Mouse (Mus musculus) stomach, embryonic 16.5 days (tissue): Measurements from ENCODE around the gene Klhdc8a. TPM values are rescaled to one million over a fixed set of nuclear protein-coding genes. Genes with fewer than 3 reads are reported as not detected.
"Not testable (repeated sequence)": the region's sequence is repeated elsewhere in the genome, so short reads cannot be mapped to it uniquely, and the experiment has no call there.

Experiments used
- ATAC-seq: fragments of 200-750 bp; cut with Nextera tagmentation; 2 replicates; pipeline ENCODE4 v1.8.0; 2017; ENCODE audit warnings: moderate number of reproducible peaks, moderate TSS enrichment; ENCODE audit not compliant: insufficient read depth, low FRiP score
- H3K27ac ChIP-seq: fragments of 300-500 bp; sonication (generic); 2 replicates; pipeline ENCODE4 v1.5.1; 2014; ENCODE audit warnings: low read length
- H3K27me3 ChIP-seq: fragments of 300-500 bp; sonication (generic); 2 replicates; pipeline ENCODE4 v1.6.1; 2014; ENCODE audit warnings: low read length, control low read depth, mixed read lengths; ENCODE audit not compliant: control insufficient read depth, insufficient read depth
- H3K36me3 ChIP-seq: fragments of 300-500 bp; sonication (generic); 2 replicates; pipeline ENCODE4 v1.6.1; 2014; ENCODE audit warnings: low read length; ENCODE audit not compliant: control insufficient read depth, insufficient read depth
- H3K4me1 ChIP-seq: fragments of 300-500 bp; sonication (generic); 2 replicates; pipeline ENCODE4 v1.6.1; 2014; ENCODE audit warnings: low read length, control low read depth, mixed read lengths; ENCODE audit not compliant: control insufficient read depth, insufficient read depth
- H3K4me2 ChIP-seq: fragments of 300-500 bp; sonication (generic); 2 replicates; pipeline ENCODE4 v1.6.1; 2014; ENCODE audit warnings: low read depth, low read length, mixed read lengths
- H3K4me3 ChIP-seq: fragments of 300-500 bp; sonication (generic); replicated peaks from 2 replicates; pipeline ENCODE4 v1.5.1; 2014; ENCODE audit warnings: mild to moderate bottlenecking, low read length
- H3K9ac ChIP-seq: fragments of 300-500 bp; sonication (generic); 2 replicates; pipeline ENCODE4 v1.6.1; 2014; ENCODE audit warnings: low read length
- H3K9me3 ChIP-seq: fragments of 300-500 bp; sonication (generic); replicated peaks from 2 replicates; pipeline ENCODE4 v1.6.1; 2016; ENCODE audit warnings: low read length, control low read depth; ENCODE audit not compliant: control insufficient read depth
- WGBS: fragments of 180-500 bp; shearing (Covaris S2); extraction: QIAGEN DNeasy Blood & Tissue Kit; methylation state at CpG from one replicate; pipeline ENCODE4 v1.1.7; 2014; 5-methylcytosine and 5-hydroxymethylcytosine counted together
- polyA plus RNA-seq: library from polyadenylated mRNA; unstranded; fragments of >200 nt; fragmentation: Nextera tagmentation; extraction: Ambion mirVana; gene quantifications from 2 replicates; pipeline ENCODE4 v1.2.1, GENCODE M21; 2015

The Klhdc8a gene
- polyA plus RNA-seq, 1 experiment from 2014 or later, result 0.18 TPM

DNA sequence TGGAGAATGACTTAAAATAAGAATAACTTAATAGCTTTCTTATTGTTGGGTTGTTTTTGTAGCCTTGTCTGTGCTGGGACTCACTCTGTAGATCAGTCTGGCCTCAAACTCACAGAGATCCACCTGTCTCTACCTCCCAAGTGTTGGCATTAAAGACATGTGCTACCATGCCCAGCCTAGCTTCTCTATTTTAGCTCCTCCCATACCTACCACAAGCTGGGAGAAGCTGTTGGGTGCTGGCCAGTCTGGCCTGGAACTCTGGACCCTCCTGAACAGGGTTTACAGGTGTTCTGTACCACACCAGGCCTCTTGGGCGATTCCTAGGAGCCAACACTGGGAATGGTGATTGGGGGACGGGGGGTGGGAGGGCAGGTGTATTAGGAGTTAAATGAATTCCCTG, 44.8 kb downstream of the Klhdc8a start:
- 89% methylated on average over 2 of the region's 2 CpGs for WGBS

DNA sequence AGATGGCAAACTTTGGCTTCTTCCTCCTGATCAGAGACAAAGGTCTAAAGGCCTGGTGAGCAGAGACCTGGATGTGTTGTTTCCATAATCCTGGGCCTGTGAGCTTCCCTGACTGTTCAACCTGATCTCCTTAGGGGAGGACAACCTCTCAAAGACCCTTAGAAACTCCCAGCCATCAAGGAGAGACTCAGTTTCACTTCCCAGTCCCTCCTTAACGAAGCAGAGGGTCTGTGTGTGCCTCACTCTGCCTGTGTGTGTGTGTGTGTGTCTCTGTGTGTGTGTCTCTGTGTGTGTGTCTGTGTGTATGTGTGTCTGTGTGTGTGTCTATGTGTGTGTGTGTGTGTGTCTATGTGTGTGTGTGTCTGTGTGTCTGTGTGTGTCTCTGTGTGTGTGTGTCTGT, 45.2 kb downstream of the Klhdc8a start:
- H3K9me3 ChIP-seq, result no peaks in the 10 kb centered on the region
- H3K27me3 ChIP-seq, result no peaks in the 10 kb centered on the region
- H3K4me2 ChIP-seq, result no peak overlapping the region
- H3K4me1 ChIP-seq, result peaks cover 12% of the 10 kb centered on the region; the same call in 1 of the 2 replicates
- H3K4me3 ChIP-seq, result no peak overlapping the region
- no peaks in the 10 kb centered on the region for H3K36me3 ChIP-seq
- H3K27ac ChIP-seq, result no peak overlapping the region
- H3K9ac ChIP-seq, result no peak overlapping the region
- no peak for ATAC-seq
- WGBS, result 92% methylated on average over 1 of the region's 1 CpGs

More for the DNA sequence above, 44.8 kb downstream of the Klhdc8a start:
- no peaks in the 10 kb centered on the region for H3K27me3 ChIP-seq
- no peak overlapping the region for H3K4me3 ChIP-seq
- no peak overlapping the region for H3K4me2 ChIP-seq
- ATAC-seq, result no peak
- peaks cover 12% of the 10 kb centered on the region; the same call in 1 of the 2 replicates for H3K4me1 ChIP-seq
- no peaks in the 10 kb centered on the region for H3K9me3 ChIP-seq
- no peak overlapping the region for H3K9ac ChIP-seq
- H3K27ac ChIP-seq, result no peak overlapping the region
- H3K36me3 ChIP-seq, result no peaks in the 10 kb centered on the region

DNA sequence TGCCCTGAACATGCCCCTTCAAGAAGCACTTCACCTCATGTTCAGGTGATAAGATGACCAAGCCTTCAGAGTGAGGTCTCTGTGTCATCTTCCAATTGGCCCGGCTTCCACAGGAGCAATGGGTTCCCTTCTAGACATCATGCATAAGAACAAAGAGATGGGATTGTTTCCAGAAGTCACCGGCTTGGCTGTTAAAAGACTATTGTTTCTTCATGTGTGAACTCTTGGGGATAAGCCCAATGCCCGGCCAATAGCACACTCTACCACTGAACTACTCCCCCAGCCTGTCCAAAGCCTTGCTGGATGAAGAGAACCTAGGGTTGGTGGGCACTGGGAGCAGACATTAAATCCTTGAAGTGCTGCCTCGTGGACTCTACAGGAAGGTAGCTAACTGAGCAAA, 47.1 kb downstream of the Klhdc8a start:
- Histone ChIP-seq H3K9ac (no peak overlapping the region), H3K4me2 (no peak overlapping the region), H3K4me1 (peaks cover 12% of the 10 kb centered on the region; the same call in 1 of the 2 replicates), H3K4me3 (no peak overlapping the region), H3K36me3 (no peaks in the 10 kb centered on the region), H3K27ac (peak overlapping the region; percentile 84), H3K9me3 (no peaks in the 10 kb centered on the region), H3K27me3 (no peaks in the 10 kb centered on the region)
- ATAC-seq, result no peak
- 78% methylated on average over 4 of the region's 4 CpGs for WGBS

DNA sequence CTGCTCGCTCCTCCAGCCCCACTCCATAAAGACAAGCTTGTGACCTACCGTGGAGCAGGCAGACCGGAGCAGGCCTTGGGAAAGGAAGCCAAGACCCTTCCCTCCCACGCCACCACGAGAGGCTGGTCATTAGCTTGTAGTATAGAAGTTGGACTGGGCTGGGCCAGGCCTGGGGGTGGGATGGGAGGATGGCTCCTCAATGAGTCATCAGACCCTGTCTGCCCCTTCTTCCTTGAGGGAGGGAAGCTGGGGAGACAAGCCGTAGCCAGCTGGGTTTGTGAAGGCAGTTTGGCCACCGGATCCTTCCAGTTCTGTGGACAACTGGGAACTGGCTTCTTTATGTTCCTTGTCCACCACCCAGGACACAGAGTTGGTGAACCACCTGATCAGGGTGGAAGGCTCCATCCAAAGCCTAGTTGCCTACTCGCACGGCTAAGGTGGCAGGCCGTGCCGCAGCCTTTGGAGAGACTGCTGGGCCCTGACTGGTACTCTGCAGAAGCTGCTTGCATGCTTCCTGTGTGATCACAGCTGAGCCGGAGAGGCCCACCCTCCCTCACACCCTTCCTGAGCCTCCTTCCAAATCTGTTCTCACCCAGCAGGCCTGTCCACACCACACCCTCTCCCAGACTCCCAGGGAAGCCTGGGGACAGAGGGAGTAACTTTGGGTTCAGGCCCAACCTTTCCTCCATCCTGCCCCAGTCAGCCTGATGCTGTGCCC, 47.9 kb downstream of the Klhdc8a start:
- Histone ChIP-seq H3K27me3 (no peaks in the 10 kb centered on the region), H3K9me3 (no peaks in the 10 kb centered on the region), H3K4me3 (no peak overlapping the region), H3K4me1 (peaks cover 12% of the 10 kb centered on the region; the same call in 1 of the 2 replicates), H3K9ac (0 out of 2 replicates have a peak overlapping the region, but pooled peaks have one; percentile 7), H3K36me3 (no peaks in the 10 kb centered on the region), H3K4me2 (peak overlapping the region; percentile 3; the same call in 1 of the 2 replicates), H3K27ac (peak overlapping the region; percentile 84)
- WGBS, result 53% methylated on average over 12 of the region's 12 CpGs
- peak; percentile 80 for ATAC-seq

DNA sequence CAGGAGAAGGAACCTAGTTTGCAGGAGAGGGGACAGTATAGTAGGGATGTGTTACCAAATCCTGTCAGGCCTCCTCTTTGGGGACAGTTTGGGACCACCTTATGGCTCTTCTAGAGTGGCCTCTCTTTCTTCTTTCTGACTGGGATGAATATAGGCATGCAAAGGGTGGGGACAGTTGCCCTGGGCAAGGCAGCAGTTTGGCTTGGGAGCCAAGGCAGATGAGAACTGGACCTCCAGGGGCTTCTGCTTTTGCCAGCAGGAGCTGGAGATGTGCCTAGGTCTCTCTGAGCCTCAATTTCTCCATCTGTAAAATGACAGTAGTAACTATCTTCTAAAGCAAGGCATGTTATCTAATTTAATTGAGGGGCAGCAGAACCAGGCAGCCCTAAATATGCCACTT, 48.5 kb downstream of the Klhdc8a start:
- Histone ChIP-seq H3K27me3 (no peaks in the 10 kb centered on the region), H3K36me3 (no peaks in the 10 kb centered on the region), H3K4me3 (no peak overlapping the region), H3K27ac (peak overlapping the region; percentile 84), H3K4me2 (no peak overlapping the region), H3K4me1 (peaks cover 12% of the 10 kb centered on the region; the same call in 1 of the 2 replicates), H3K9me3 (no peaks in the 10 kb centered on the region), H3K9ac (no peak overlapping the region)
- no peak for ATAC-seq

DNA sequence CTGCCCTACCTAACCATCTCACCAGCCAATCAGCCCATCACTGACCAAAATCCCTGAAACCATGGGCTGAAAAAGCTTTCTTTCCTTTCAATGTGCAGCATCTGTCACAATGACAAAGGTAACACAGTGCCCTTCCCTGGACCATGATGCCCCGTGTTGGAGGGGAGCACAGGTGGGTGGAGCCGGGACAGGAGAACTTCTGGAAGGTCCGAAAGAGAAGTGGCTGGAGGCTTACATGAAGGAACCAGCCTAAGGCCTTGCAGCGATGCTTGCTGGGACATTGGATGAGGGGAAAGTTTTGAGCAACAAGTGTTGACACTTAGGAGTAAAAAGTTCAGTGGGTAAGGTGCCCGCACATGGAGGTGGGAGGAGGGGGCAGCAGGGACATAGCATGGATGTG, 50.0 kb downstream of the Klhdc8a start:
- ATAC-seq, result no peak
- H3K27me3 ChIP-seq, result no peaks in the 10 kb centered on the region
- H3K4me1 ChIP-seq, result peaks cover 12% of the 10 kb centered on the region; the same call in 1 of the 2 replicates
- H3K36me3 ChIP-seq, result no peaks in the 10 kb centered on the region
- H3K4me3 ChIP-seq, result no peak overlapping the region
- 79% methylated on average over 5 of the region's 5 CpGs for WGBS
- no peaks in the 10 kb centered on the region for H3K9me3 ChIP-seq
- H3K27ac ChIP-seq, result no peak overlapping the region
- H3K9ac ChIP-seq, result no peak overlapping the region
- no peak overlapping the region for H3K4me2 ChIP-seq

DNA sequence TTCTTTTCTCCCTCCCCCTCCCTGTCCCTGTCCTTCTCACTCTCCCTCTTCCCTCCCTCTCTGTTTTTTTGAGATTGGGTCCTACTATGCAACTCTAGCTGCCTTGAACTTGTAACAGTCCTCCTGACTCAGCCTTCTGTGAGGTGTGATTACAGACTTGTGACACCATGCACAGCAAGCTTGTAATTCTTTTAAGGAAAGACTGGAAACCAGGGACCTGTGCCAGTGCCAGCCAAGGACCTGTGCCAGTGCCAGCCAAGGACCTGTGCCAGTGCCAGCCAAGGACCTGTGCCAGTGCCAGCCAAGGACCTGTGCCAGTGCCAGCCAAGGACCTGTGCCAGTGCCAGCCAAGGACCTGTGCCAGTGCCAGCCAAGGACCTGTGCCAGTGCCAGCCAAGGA, 50.6 kb downstream of the Klhdc8a start:
- H3K27ac ChIP-seq, ATAC-seq, H3K9me3 ChIP-seq, H3K4me3 ChIP-seq, H3K27me3 ChIP-seq, H3K9ac ChIP-seq, H3K4me2 ChIP-seq, H3K36me3 ChIP-seq: not testable (repeated sequence)
- H3K4me1 ChIP-seq, result peaks cover 12% of the 10 kb centered on the region; the same call in 1 of the 2 replicates

DNA sequence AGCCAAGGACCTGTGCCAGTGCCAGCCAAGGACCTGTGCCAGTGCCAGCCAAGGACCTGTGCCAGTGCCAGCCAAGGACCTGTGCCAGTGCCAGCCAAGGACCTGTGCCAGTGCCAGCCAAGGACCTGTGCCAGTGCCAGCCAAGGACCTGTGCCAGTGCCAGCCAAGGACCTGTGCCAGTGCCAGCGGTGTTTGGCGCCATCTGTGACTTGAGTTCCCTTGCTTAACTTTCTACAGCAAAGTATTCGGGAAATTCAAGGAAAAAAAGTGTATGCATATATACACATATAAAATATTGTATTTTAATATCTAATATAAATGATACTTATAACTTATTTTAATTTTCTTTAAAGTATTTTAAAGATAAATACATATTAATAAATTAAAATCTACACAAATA, 51.2 kb downstream of the Klhdc8a start:
- H3K9me3 ChIP-seq, H3K4me2 ChIP-seq, H3K27me3 ChIP-seq, H3K36me3 ChIP-seq, H3K27ac ChIP-seq, ATAC-seq, H3K4me3 ChIP-seq, H3K9ac ChIP-seq: not testable (repeated sequence)
- 94% methylated on average over 3 of the region's 3 CpGs for WGBS
- H3K4me1 ChIP-seq, result peaks cover 12% of the 10 kb centered on the region; the same call in 1 of the 2 replicates

DNA sequence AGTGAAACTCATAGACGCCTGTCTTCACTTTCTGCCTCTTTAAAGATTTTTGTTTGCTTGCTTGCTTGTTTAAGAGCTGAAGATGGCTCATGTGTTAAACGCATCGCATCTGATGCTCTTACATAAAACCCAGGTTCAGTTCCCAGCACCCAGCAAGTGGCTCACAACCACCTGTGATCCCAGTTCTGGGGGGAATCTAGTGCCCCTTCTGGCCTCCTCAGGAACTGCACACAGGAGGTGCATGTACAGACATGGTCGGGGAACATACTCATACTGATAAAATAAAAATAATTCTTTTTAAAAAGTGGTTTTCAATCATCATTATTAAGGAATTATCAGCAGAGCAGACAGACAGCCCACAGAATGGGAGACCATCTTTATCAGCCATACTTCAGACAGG, 52.6 kb downstream of the Klhdc8a start:
- no peak for ATAC-seq
- no peaks in the 10 kb centered on the region for H3K27me3 ChIP-seq
- no peaks in the 10 kb centered on the region for H3K36me3 ChIP-seq
- H3K9ac ChIP-seq, result no peak overlapping the region
- no peak overlapping the region for H3K27ac ChIP-seq
- 93% methylated on average over 4 of the region's 4 CpGs for WGBS
- no peaks in the 10 kb centered on the region for H3K9me3 ChIP-seq
- H3K4me3 ChIP-seq, result no peak overlapping the region
- H3K4me1 ChIP-seq, result peaks cover 7% of the 10 kb centered on the region; the same call in 1 of the 2 replicates
- no peak overlapping the region for H3K4me2 ChIP-seq
